Mouse (Mus musculus): ENCODE results near the gene Adra1b. TPM values are rescaled to one million over a fixed set of nuclear protein-coding genes. Genes with fewer than 3 reads are reported as not detected.

The Adra1b gene
- polyA plus RNA-seq, 1 experiment from 2014 or later: 13.2 TPM

DNA sequence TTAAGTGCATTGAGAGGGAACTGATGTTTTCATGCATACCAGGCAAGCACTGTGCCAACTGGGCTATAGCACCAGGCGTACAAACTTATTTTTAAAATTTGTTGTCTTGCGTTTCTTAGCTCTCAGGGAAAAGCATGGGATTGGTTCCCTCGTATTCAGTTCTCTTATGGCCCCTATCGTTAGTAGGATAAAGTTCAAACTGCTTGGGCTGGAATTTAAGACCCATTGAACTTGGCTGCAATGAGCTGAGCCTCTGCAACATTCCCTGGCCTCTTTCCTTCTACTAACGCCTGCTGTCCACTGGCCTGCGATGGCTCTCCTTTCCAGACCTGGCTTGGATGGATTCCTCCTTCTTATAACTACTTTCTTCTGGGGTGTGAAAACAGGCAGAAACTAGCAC, 110.6 kb downstream of the Adra1b start:
- no peaks in the 10 kb centered on the region for H3K9me3 ChIP-seq
- ATAC-seq (ENCODE audit: low FRiP score, low read depth): no peak

DNA sequence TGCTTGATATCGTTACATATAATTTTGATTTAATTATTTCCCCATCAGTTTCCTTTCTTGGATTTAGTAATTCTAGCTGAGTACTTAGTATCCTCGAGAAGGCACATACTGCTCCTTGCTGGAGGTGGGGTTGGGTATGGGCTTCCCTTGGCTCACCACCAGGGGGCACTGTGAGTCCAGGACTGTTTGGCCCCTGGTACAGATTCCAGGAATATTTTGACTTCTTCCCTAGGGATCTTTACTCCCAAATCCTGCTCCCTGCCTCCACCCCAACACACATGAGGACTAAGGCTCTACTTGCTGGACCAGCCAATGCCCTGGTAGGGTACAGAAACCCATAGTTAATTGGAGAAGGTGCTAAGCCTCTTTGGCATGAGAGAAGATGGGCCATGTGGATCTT, 117.2 kb downstream of the Adra1b start:
- Histone ChIP-seq H3K36me3 (no peaks in the 10 kb centered on the region), H3K4me2 (no peak overlapping the region), H3K4me1 (replicated peaks) (0 out of 2 replicates have a peak, but pooled peaks cover 3% of the 10 kb centered on the region), H3K27me3 (no peaks in the 10 kb centered on the region), H3K9me3 (no peaks in the 10 kb centered on the region), H3K9ac (no peak overlapping the region), H3K4me3 (no peak overlapping the region), H3K27ac (replicated peaks) (no peak overlapping the region)
- WGBS: 12% methylated on average over 2 of the region's 2 CpGs
- ATAC-seq (ENCODE audit: low FRiP score, low read depth): 0 out of 2 replicates have a peak, but pooled peaks have one; percentile 38

More for the DNA sequence above, 110.6 kb downstream of the Adra1b start:
- 89% methylated on average over 6 of the region's 6 CpGs for WGBS
- Histone ChIP-seq H3K4me3 (no peak overlapping the region), H3K9ac (no peak overlapping the region), H3K27ac (replicated peaks) (no peak overlapping the region), H3K4me2 (no peak overlapping the region), H3K36me3 (no peaks in the 10 kb centered on the region), H3K4me1 (replicated peaks) (no peaks in the 10 kb centered on the region), H3K27me3 (no peaks in the 10 kb centered on the region)

DNA sequence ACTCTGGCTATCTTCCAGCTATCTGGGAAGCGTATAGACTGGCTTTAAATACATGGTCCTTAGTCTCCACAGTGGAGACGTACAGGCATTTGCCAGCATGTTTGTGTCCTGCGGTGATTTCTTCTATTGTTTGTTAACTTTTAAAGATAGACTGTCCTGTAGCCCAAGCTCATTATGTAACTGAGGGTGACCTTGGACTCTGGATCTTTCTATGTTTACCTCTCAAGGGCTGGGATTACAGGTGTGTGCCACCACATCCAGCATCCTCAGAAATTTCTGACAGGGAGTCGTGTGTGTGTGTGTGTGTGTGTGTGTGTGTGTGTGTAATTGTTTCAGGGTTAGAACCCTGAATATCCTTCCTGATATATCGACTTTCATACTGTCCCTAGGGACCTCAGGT, 117.9 kb downstream of the Adra1b start:
- Histone ChIP-seq H3K4me1 (replicated peaks) (0 out of 2 replicates have a peak, but pooled peaks cover 3% of the 10 kb centered on the region), H3K9ac (no peak overlapping the region), H3K27ac (replicated peaks) (no peak overlapping the region), H3K9me3 (no peaks in the 10 kb centered on the region), H3K4me3 (no peak overlapping the region), H3K4me2 (no peak overlapping the region), H3K36me3 (no peaks in the 10 kb centered on the region), H3K27me3 (0 out of 2 replicates have a peak, but pooled peaks cover 3% of the 10 kb centered on the region)
- no peak for ATAC-seq (ENCODE audit: low FRiP score, low read depth)
- 71% methylated on average over 5 of the region's 5 CpGs for WGBS

DNA sequence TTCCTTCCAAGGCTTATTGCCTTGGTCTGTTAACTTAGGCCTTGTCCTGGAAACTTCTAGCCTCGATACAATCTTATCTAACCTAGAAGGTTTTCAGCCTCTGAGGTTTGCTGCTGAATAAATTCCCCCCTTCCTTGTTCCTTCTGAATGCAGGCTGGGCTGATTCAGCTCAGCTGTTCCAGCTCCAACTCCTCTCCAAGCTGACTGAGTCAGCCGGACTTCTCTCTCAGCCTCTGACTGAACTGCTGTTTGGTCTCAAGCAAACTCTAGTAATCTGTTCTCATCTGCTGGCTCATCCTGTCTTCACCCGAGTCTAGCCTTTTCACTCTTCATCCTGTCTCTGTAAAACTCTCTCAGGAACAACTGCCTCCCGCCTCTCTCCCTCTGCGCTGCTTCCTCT, 121.5 kb downstream of the Adra1b start:
- no peak overlapping the region for H3K4me2 ChIP-seq
- no peaks in the 10 kb centered on the region for H3K36me3 ChIP-seq
- peaks cover 11% of the 10 kb centered on the region; the same call in 1 of the 2 replicates for H3K4me1 ChIP-seq (replicated peaks)
- H3K9me3 ChIP-seq: no peaks in the 10 kb centered on the region
- no peak for ATAC-seq (ENCODE audit: low FRiP score, low read depth)
- peaks cover 16% of the 10 kb centered on the region for H3K27me3 ChIP-seq
- no peak overlapping the region for H3K9ac ChIP-seq
- H3K27ac ChIP-seq (replicated peaks): no peak overlapping the region
- H3K4me3 ChIP-seq: no peak overlapping the region
- 76% methylated on average over 5 of the region's 5 CpGs for WGBS

DNA sequence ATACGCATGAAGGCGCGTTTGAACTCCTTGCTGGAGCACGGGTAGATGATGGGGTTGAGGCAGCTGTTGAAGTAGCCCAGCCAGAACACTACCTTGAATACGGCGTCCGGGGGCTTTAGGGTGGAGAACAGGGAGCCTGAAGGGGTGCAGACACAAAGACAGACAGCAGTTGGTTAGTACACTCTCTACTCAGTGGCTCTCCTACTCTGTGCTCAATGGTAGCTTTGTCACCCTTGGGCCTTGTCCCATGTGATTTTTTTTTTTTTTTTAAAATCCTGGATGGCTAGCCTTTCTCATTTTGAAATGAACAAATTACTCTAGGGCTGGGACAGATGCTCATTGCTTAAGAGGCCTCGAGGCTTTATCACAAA, 124.7 kb downstream of the Adra1b start:
- H3K36me3 ChIP-seq: no peaks in the 10 kb centered on the region
- peaks cover 7% of the 10 kb centered on the region; the same call in 1 of the 2 replicates for H3K4me1 ChIP-seq (replicated peaks)
- H3K9ac ChIP-seq: no peak overlapping the region
- H3K4me2 ChIP-seq: peak overlapping the region; percentile 56
- H3K4me3 ChIP-seq: peak overlapping the region; percentile 31
- WGBS: 16% methylated on average over 8 of the region's 8 CpGs
- ATAC-seq (ENCODE audit: low FRiP score, low read depth): peak; percentile 17; the same call in 1 of the 2 replicates
- no peaks in the 10 kb centered on the region for H3K9me3 ChIP-seq
- peaks cover 23% of the 10 kb centered on the region for H3K27me3 ChIP-seq
- H3K27ac ChIP-seq (replicated peaks): no peak overlapping the region

DNA sequence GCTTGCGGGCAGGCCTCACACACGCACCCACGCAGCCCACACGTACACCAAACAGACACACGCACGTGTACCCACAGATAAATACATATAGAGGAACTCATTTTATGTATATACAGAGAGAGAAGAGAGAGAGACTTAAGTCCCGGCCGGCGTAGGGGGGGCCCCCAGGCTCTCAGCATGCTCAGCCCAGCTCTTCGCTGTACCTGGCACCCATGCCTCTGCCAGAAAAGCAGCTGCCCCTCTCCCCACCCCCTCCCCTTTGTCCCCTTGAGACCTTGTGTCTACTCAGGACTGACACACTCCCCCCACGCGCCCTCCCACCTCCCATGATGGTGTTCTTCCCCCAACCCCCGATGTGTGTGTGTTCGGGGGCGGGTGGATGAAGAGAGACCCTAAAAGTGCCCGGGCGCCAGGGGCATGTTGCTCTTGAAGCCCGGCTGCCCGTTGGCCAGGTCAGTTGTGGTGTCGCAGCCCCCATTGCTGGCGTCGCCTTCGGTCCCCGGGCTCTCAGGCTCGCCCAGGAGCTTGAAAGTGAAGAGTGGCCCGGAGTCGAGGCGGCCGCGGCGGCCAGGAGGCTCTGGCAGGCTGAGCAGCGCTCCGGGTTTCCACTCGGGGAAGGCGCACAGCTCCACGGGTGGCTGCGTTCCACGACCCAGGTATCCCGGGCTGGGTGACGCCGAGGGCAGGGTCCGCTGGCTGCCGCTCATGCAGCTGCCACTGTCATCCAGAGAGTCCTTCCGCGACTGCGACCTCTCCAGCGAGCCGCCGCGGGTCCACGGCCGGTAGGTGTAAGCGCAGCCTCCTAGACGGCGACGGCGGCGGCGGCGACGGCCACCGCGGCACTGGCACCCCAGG, 125.3 kb downstream of the Adra1b start:
- peak overlapping the region; percentile 56 for H3K4me2 ChIP-seq
- H3K4me1 ChIP-seq (replicated peaks): peaks cover 7% of the 10 kb centered on the region; the same call in 1 of the 2 replicates
- H3K36me3 ChIP-seq: no peaks in the 10 kb centered on the region
- ATAC-seq (ENCODE audit: low FRiP score, low read depth): peak; percentile 63; the same call in 1 of the 2 replicates
- no peak overlapping the region for H3K27ac ChIP-seq (replicated peaks)
- 14% methylated on average over 63 of the region's 63 CpGs for WGBS
- H3K27me3 ChIP-seq: peaks cover 23% of the 10 kb centered on the region
- peak overlapping the region; percentile 31 for H3K4me3 ChIP-seq
- no peaks in the 10 kb centered on the region for H3K9me3 ChIP-seq
- no peak overlapping the region for H3K9ac ChIP-seq

DNA sequence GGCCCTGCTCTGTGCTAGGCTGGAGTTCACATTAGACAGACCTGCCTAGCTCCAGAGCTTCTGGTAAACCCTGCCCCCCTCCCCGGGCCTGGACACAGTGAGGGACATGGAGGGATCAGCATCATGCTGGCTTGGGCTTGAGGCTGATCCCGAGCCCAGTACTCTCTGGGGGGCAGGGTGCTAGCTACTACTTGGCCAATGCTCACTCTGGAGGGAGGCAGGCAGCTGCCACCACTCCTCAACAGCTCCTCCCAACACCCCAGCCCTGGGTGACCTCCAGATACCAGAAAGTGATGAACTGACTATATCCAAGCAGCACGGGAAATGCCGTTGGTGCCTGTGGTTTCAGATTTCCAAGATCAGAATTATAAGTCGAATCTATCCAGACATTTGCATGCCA, 127.3 kb downstream of the Adra1b start:
- H3K27ac ChIP-seq (replicated peaks): no peak overlapping the region
- no peak overlapping the region for H3K4me2 ChIP-seq
- peaks cover 7% of the 10 kb centered on the region; the same call in 1 of the 2 replicates for H3K4me1 ChIP-seq (replicated peaks)
- H3K36me3 ChIP-seq: no peaks in the 10 kb centered on the region
- ATAC-seq (ENCODE audit: low FRiP score, low read depth): no peak
- H3K4me3 ChIP-seq: no peak overlapping the region
- 57% methylated on average over 5 of the region's 5 CpGs for WGBS
- H3K9ac ChIP-seq: no peak overlapping the region
- no peaks in the 10 kb centered on the region for H3K9me3 ChIP-seq
- H3K27me3 ChIP-seq: peaks cover 24% of the 10 kb centered on the region

DNA sequence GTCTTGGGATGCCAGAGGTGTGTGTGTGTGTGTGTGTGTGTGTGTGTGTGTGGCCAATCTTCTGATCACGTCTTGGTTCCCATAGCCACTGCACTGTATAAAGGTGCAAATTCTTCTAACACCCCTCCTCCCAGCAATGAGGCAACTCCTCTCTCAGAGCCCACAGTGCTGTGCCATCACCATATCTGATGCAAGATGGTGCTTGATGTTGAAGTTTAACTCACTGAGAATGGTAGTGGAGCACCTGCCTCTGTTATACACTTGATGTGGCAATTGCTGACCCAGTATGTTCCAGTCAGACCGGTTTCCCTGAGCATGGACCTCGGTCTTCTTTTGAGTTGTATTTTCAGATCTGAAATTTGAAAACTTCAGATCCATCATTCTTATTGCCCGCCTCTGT, 130.9 kb downstream of the Adra1b start:
- Histone ChIP-seq H3K27ac (replicated peaks) (no peak overlapping the region), H3K4me2 (no peak overlapping the region), H3K9me3 (no peaks in the 10 kb centered on the region), H3K36me3 (no peaks in the 10 kb centered on the region), H3K9ac (no peak overlapping the region), H3K4me3 (no peak overlapping the region), H3K4me1 (replicated peaks) (peaks cover 7% of the 10 kb centered on the region; the same call in 1 of the 2 replicates), H3K27me3 (peaks cover 17% of the 10 kb centered on the region)
- 87% methylated on average over 4 of the region's 4 CpGs for WGBS
- no peak for ATAC-seq (ENCODE audit: low FRiP score, low read depth)

DNA sequence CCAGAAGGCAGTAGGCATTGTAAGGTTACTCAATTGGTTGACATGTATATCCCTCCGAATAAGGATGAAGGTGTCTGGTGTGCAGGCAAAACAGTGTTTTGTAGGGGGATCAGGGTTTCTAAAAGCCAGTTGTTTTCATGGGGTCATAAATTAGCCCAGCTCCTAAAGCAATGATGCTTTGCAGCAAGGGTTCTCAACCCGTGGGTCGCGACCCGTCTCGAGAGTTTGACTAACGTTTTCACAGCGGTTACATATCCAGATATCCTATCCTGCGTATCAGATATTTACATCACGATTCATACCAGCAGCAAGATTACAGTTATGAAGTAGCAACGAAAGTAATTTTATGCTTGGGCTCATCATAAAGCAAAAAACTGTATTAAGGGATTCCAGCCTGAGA, 133.3 kb downstream of the Adra1b start:
- WGBS: 76% methylated on average over 11 of the region's 11 CpGs
- no peak for ATAC-seq (ENCODE audit: low FRiP score, low read depth)
- Histone ChIP-seq H3K4me2 (peak overlapping the region; percentile 83), H3K27ac (replicated peaks) (no peak overlapping the region), H3K4me3 (0 out of 2 replicates have a peak overlapping the region, but pooled peaks have one; percentile 64), H3K27me3 (peaks cover 6% of the 10 kb centered on the region; the same call in 1 of the 2 replicates), H3K9me3 (no peaks in the 10 kb centered on the region), H3K36me3 (no peaks in the 10 kb centered on the region), H3K9ac (no peak overlapping the region), H3K4me1 (replicated peaks) (peaks cover 7% of the 10 kb centered on the region; the same call in 1 of the 2 replicates)

DNA sequence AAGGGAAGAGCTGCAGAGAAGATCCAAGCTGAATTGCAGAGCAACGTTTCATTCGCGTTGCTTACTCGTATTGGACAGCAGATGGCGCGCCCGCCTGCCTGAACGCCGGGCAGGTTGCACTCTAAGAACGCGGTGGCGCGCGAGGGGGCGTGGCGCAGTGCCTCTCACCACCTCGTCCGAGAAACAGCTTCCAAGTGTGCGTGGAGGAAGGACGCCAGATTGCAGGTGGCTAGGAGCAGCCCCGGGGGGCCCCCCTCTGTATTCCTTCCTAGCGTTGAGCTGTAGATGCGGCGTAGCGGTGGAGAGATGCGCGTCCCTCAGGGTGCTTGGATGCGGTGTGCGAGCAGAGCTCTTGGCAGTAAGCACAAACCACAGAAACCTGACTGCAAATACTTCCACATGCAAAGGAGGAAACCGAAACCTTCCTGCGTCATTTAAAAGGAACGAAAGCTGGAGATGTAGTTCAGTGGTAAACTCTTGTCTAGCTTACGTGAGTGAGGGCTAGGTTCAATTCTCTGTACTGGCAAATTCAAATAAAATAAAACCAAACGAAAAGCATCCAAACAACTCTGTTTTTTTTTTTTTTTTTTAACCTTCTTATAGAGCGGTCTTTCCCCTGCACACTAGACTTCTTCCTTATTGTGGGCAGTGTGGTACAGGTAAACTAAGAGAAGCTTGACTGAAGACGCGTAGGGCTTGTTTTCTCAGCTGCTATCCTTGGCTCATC, 133.9 kb downstream of the Adra1b start:
- WGBS: 5% methylated on average over 37 of the region's 37 CpGs
- Histone ChIP-seq H3K27me3 (peaks cover 6% of the 10 kb centered on the region; the same call in 1 of the 2 replicates), H3K4me2 (peak overlapping the region; percentile 83), H3K4me1 (replicated peaks) (peaks cover 7% of the 10 kb centered on the region; the same call in 1 of the 2 replicates), H3K36me3 (no peaks in the 10 kb centered on the region), H3K9ac (peak overlapping the region; percentile 61), H3K27ac (replicated peaks) (peak overlapping the region; percentile 67), H3K9me3 (no peaks in the 10 kb centered on the region), H3K4me3 (peak overlapping the region; percentile 64)
- peak; percentile 94 for ATAC-seq (ENCODE audit: low FRiP score, low read depth)

DNA sequence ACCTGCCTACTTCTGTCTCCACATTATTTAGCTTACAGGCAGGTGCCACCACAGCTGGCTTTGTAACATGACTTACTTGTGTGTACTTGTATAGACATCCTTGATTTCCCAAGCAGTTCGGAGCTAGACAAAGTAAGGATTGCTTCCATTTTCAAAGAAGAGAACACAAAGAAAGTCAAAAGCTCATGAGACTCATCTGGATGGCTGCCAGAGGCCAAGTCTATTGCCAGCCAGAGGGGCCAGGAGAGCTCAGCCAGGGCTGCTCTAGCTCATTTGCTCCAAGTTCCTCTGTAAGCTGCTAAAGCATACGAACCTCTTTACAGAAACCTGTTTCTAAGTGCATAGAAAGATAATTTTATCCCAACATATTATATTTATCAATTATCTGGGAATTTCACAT, 142.6 kb downstream of the Adra1b start:
- Histone ChIP-seq H3K36me3 (no peaks in the 10 kb centered on the region), H3K27me3 (no peaks in the 10 kb centered on the region; the same call in 1 of the 2 replicates), H3K4me1 (replicated peaks) (no peaks in the 10 kb centered on the region), H3K4me2 (no peak overlapping the region), H3K9ac (no peak overlapping the region), H3K27ac (replicated peaks) (no peak overlapping the region), H3K4me3 (no peak overlapping the region), H3K9me3 (no peaks in the 10 kb centered on the region)
- no peak for ATAC-seq (ENCODE audit: low FRiP score, low read depth)
- 68% methylated on average over 2 of the region's 2 CpGs for WGBS

DNA sequence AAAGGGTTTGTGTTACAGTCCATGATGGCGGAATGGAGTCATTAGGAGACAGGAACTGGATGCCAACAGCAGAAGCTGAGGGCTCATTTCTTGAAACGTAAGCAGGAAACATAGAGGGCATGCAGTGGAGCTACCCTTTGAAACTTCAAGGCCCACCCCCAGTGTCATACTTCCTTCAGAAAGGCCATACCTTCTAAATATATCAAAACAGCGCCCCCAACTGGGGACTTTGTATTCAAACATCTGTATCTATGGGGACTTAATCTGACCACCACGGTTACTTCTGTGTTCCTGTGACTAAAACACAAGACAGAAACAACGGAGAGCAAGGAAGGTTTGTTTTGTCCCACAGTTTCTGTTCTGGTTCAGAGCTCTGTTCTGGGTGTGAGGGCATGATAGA, 145.6 kb downstream of the Adra1b start:
- Histone ChIP-seq H3K9ac (no peak overlapping the region), H3K27me3 (no peaks in the 10 kb centered on the region; the same call in 1 of the 2 replicates), H3K36me3 (no peaks in the 10 kb centered on the region), H3K4me2 (no peak overlapping the region), H3K4me3 (no peak overlapping the region), H3K27ac (replicated peaks) (no peak overlapping the region), H3K9me3 (no peaks in the 10 kb centered on the region), H3K4me1 (replicated peaks) (no peaks in the 10 kb centered on the region)
- 71% methylated on average over 5 of the region's 5 CpGs for WGBS
- no peak for ATAC-seq (ENCODE audit: low FRiP score, low read depth)

Measured in hindbrain, embryonic 15.5 days (tissue).